Mouse (Mus musculus) megakaryocyte, embryonic 14.5 days (primary cell): Measurements from ENCODE around the gene Epb41l3. TPM values are rescaled to one million over a fixed set of nuclear protein-coding genes. Genes with fewer than 3 reads are reported as not detected.
A peak's percentile ranks its signal among the peaks of the same experiment; 100 is the strongest.

Experiments used
- H3K27me3 ChIP-seq: replicated peaks from 2 replicates; pipeline ENCODE3; 2012; ENCODE audit warnings: inconsistent platforms
- H3K36me3 ChIP-seq: replicated peaks from 2 replicates; pipeline ENCODE3; 2012; ENCODE audit warnings: low read length, inconsistent platforms, mixed read lengths
- H3K4me1 ChIP-seq: 2 replicates; pipeline ENCODE4 v1.6.1; 2012; ENCODE audit warnings: inconsistent platforms
- H3K4me3 ChIP-seq: replicated peaks from 2 replicates; pipeline ENCODE3; 2012; ENCODE audit warnings: moderate library complexity, mild to moderate bottlenecking, inconsistent platforms
- H3K9me3 ChIP-seq: 2 replicates; pipeline ENCODE4 v1.6.1; 2012; ENCODE audit warnings: inconsistent platforms
- FLI1 ChIP-seq: IDR thresholded peaks from 2 replicates; pipeline ENCODE4 v1.6.1; 2012; ENCODE audit warnings: low read length, inconsistent platforms, mixed read lengths
- GATA1 ChIP-seq: IDR thresholded peaks from 3 replicates; pipeline ENCODE4 v1.6.1; 2012; ENCODE audit warnings: mixed read lengths, low read length, inconsistent platforms, borderline replicate concordance
- polyA plus RNA-seq: library from polyadenylated mRNA; stranded (reverse); fragments of >175 nt; gene quantifications from 2 replicates; pipeline ENCODE4 v1.2.3, GENCODE M21; 2012; ENCODE audit warnings: low replicate concordance; ENCODE audit not compliant: insufficient read depth

The Epb41l3 gene
- polyA plus RNA-seq, 1 experiment = 1.7 TPM

GRCm38 (mm10) chr17:69266936-69267335 lies 191.5 kb downstream of the Epb41l3 start:
- H3K4me1 ChIP-seq = peaks cover 28% of the 10 kb centered on the region
- 0 out of 2 replicates have a peak, but pooled peaks cover 7% of the 10 kb centered on the region for H3K9me3 ChIP-seq
- peaks cover 35% of the 10 kb centered on the region for H3K27me3 ChIP-seq
- TF ChIP-seq FLI1 = no peak
- no peak for TF ChIP-seq GATA1
- no peak overlapping the region for H3K4me3 ChIP-seq
- no peaks in the 10 kb centered on the region for H3K36me3 ChIP-seq

GRCm38 (mm10) chr17:69267526-69267925 lies 192.0 kb downstream of the Epb41l3 start:
- H3K9me3 ChIP-seq = 0 out of 2 replicates have a peak, but pooled peaks cover 7% of the 10 kb centered on the region
- no peaks in the 10 kb centered on the region for H3K36me3 ChIP-seq

GRCm38 (mm10) chr17:69277362-69277761 lies 201.9 kb downstream of the Epb41l3 start:
- TF ChIP-seq GATA1 (no peak), FLI1 (no peak)
- H3K9me3 ChIP-seq = peaks cover 16% of the 10 kb centered on the region
- H3K27me3 ChIP-seq = peaks cover 2% of the 10 kb centered on the region
- no peaks in the 10 kb centered on the region for H3K4me1 ChIP-seq
- H3K4me3 ChIP-seq = no peak overlapping the region
- H3K36me3 ChIP-seq = no peaks in the 10 kb centered on the region

More at GRCm38 (mm10) chr17:69267526-69267925, 192.0 kb downstream of the Epb41l3 start:
- TF ChIP-seq GATA1 (no peak), FLI1 (no peak)
- Histone ChIP-seq H3K4me1 (peaks cover 28% of the 10 kb centered on the region), H3K27me3 (peaks cover 34% of the 10 kb centered on the region), H3K4me3 (no peak overlapping the region)

DNA sequence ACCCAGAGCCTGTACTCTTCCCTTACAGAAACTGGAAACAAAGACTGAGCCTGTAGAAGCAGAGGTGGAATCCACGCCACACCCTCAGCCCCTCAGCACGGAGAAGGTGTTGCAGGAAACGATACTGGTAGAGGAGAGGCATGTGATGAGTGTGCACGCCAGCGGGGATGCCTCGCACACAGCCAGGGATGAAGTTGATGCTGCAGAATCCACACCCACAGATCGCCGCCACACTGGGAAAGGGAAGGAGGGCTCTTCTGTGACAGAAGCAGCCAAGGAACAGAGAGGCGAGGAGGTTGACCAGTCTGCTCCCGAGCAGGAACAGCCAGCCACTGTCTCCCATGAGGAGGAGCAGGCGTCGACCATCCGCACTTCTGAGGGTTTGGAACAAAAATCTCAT lies 209.0 kb downstream of the Epb41l3 start:
- Histone ChIP-seq H3K36me3 (no peaks in the 10 kb centered on the region), H3K4me3 (peak overlapping the region; percentile 73), H3K4me1 (no peaks in the 10 kb centered on the region), H3K9me3 (peaks cover 63% of the 10 kb centered on the region), H3K27me3 (no peaks in the 10 kb centered on the region)
- no peak for TF ChIP-seq FLI1
- TF ChIP-seq GATA1 = no peak

DNA sequence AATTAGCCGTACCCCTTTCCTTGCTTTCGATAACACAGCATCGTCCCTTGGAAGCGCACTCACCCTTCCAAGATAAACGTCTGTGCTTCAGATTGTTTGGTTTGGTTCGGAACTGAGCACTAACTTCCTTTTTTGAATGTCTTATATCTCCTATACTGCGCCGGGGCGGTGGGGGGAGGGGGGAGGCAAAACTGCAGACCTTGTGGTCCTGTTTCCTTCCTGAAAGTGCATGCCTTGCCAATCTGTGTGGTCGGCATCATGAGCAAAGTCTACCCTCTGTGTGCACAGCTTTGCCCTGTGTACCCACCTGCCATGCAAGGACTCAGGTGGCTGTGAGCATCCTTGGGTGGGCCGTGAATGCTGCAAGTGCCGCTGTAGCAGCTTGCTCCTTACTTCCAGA lies 212.6 kb downstream of the Epb41l3 start:
- Histone ChIP-seq H3K9me3 (peaks cover 63% of the 10 kb centered on the region), H3K4me1 (no peaks in the 10 kb centered on the region), H3K36me3 (no peaks in the 10 kb centered on the region), H3K4me3 (peak overlapping the region; percentile 75), H3K27me3 (no peaks in the 10 kb centered on the region)
- TF ChIP-seq GATA1 (no peak), FLI1 (no peak)

DNA sequence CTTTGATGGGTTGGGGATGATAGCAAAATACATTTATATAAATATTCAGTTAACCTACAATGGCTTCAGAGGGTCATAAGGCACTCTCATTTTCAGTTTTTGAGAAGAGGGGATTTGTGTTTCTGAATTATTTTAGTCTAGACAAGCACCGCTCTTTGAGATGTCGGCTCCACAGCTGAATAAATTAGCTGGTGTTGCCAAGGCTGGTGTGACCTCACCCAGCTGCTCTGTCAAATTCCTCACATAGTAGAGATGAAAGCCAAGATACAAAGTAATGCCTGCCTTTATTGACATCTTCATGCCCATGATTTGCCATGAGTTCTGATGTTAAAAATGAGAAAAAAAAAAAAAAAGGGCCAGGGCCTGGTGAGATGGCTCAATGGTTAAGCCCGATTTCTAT lies 214.8 kb downstream of the Epb41l3 start:
- Histone ChIP-seq H3K27me3 (no peaks in the 10 kb centered on the region), H3K36me3 (no peaks in the 10 kb centered on the region), H3K9me3 (peaks cover 57% of the 10 kb centered on the region), H3K4me1 (no peaks in the 10 kb centered on the region), H3K4me3 (no peak overlapping the region)
- TF ChIP-seq FLI1 (no peak), GATA1 (no peak)

- TF ChIP-seq GATA1 (no peak), FLI1 (no peak)
- no peaks in the 10 kb centered on the region for H3K4me1 ChIP-seq
- H3K4me3 ChIP-seq = no peak overlapping the region
- H3K27me3 ChIP-seq = no peaks in the 10 kb centered on the region
- peaks cover 18% of the 10 kb centered on the region for H3K9me3 ChIP-seq
- no peaks in the 10 kb centered on the region for H3K36me3 ChIP-seq
These were observed 226.1 kb downstream of the Epb41l3 start for GRCm38 (mm10) chr17:69301552-69301951.

GRCm38 (mm10) chr17:69303579-69304274 lies 228.2 kb downstream of the Epb41l3 start:
- TF ChIP-seq FLI1 (no peak), GATA1 (no peak)
- Histone ChIP-seq H3K4me3 (no peak overlapping the region), H3K9me3 (peaks cover 26% of the 10 kb centered on the region), H3K36me3 (no peaks in the 10 kb centered on the region), H3K4me1 (no peaks in the 10 kb centered on the region), H3K27me3 (no peaks in the 10 kb centered on the region)

DNA sequence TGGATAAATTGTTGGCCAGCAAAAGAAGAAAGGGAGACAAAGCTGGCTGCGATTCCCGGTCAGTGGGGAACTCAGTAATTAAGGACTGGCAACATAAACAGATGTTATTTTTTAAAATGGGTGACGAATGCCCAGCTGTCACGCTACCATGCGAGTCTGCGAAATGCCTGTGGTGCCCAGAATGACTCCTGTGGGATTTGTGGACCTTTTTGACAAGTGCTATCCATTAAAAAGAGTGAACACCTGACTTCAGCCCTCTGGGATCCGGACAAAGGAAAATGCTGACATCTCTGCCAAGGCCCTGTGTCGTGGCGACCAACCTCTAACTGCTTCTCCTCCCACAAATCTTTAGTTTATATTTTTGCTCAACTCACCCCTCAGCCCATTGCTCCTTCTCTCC lies 232.2 kb downstream of the Epb41l3 start:
- no peak overlapping the region for H3K4me3 ChIP-seq
- no peaks in the 10 kb centered on the region for H3K4me1 ChIP-seq
- no peaks in the 10 kb centered on the region for H3K27me3 ChIP-seq
- TF ChIP-seq GATA1 = no peak
- TF ChIP-seq FLI1 = no peak
- H3K36me3 ChIP-seq = no peaks in the 10 kb centered on the region
- H3K9me3 ChIP-seq = peaks cover 23% of the 10 kb centered on the region

DNA sequence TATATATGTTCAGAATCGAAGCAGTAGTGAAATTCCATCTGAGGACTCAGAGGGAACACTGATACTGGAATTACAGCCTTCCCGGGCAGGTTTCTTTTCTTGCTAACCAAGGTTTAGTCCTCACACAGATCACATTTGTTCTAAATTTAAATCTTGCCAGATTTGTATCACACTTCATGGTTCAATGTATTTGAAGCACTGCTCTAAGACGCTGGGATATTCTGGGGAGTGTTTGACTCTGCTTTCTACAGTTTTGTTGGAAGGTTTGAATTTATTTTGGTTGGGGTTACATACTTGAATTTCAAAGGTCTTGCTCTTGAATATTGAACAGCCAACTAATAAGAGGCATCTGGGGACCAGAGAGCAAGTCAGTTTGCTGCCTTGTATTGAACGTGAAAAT lies 234.4 kb downstream of the Epb41l3 start:
- no peaks in the 10 kb centered on the region for H3K27me3 ChIP-seq
- H3K4me1 ChIP-seq = no peaks in the 10 kb centered on the region
- no peaks in the 10 kb centered on the region for H3K36me3 ChIP-seq
- TF ChIP-seq GATA1 = no peak
- TF ChIP-seq FLI1 = no peak
- peaks cover 24% of the 10 kb centered on the region for H3K9me3 ChIP-seq
- H3K4me3 ChIP-seq = no peak overlapping the region

DNA sequence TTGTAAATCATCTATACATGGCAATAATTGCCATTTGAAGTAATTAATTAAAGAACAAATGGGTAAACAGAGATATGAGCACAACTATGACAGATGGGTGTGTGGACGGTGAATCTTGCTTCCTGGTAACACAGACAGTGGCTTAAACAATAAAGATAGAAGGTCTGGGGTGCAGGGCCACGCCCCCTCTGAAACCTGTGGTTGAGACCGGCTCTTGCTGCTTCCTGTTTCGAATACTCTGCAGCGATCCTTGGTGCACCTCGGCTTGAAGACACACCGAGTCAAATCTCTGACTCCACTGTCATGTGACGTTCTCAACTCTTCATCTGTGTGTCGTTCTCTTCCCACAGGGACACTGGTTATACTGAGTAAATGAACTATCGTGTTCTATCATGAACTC lies 245.0 kb downstream of the Epb41l3 start:
- TF ChIP-seq GATA1 = no peak
- TF ChIP-seq FLI1 = no peak
- no peaks in the 10 kb centered on the region for H3K27me3 ChIP-seq
- H3K4me3 ChIP-seq = no peak overlapping the region

More for the DNA sequence above, 245.0 kb downstream of the Epb41l3 start:
- Histone ChIP-seq H3K9me3 (peaks cover 16% of the 10 kb centered on the region), H3K4me1 (no peaks in the 10 kb centered on the region), H3K36me3 (no peaks in the 10 kb centered on the region)
